Mouse (Mus musculus): ENCODE data around the gene Gm20388. TPM values are rescaled to one million over a fixed set of nuclear protein-coding genes. Genes with fewer than 3 reads are reported as not detected.

Gm20388 gene
- polyA plus RNA-seq, 1 experiment from 2014 or later, result not detected

- Histone ChIP-seq H3K9ac (peak overlapping the region; percentile 54), H3K27ac (peak overlapping the region; percentile 79), H3K9me3 (replicated peaks) (no peaks in the 10 kb centered on the region), H3K4me2 (peak overlapping the region; percentile 36), H3K4me1 (replicated peaks) (peaks cover 82% of the 10 kb centered on the region), H3K36me3 (no peaks in the 10 kb centered on the region), H3K27me3 (peaks cover 27% of the 10 kb centered on the region), H3K4me3 (replicated peaks) (no peak overlapping the region)
- ATAC-seq (ENCODE audit: low read depth) (peak; percentile 56), DNase-seq (no peak)
- 59% methylated on average over 6 of the region's 6 CpGs for WGBS (ENCODE audit: insufficient replicate concordance)
Observed at GRCm38 (mm10) chr8:120454404-120454803, 543.8 kb downstream of the Gm20388 start.

GRCm38 (mm10) chr8:120460375-120460774 lies 549.7 kb downstream of the Gm20388 start:
- H3K27ac ChIP-seq, result no peak overlapping the region
- ATAC-seq (ENCODE audit: low read depth), result no peak
- H3K4me1 ChIP-seq (replicated peaks), result peaks cover 73% of the 10 kb centered on the region
- 76% methylated on average over 6 of the region's 6 CpGs for WGBS (ENCODE audit: insufficient replicate concordance)
- no peak overlapping the region for H3K4me3 ChIP-seq (replicated peaks)
- no peak for DNase-seq
- H3K4me2 ChIP-seq, result no peak overlapping the region
- no peaks in the 10 kb centered on the region for H3K36me3 ChIP-seq
- H3K9ac ChIP-seq, result no peak overlapping the region
- H3K9me3 ChIP-seq (replicated peaks), result no peaks in the 10 kb centered on the region
- H3K27me3 ChIP-seq, result peaks cover 59% of the 10 kb centered on the region

GRCm38 (mm10) chr8:120462119-120462551 lies 551.5 kb downstream of the Gm20388 start:
- Histone ChIP-seq H3K36me3 (no peaks in the 10 kb centered on the region), H3K9me3 (replicated peaks) (no peaks in the 10 kb centered on the region), H3K9ac (peak overlapping the region; percentile 37; the same call in 1 of the 2 replicates), H3K4me1 (replicated peaks) (peaks cover 69% of the 10 kb centered on the region), H3K4me3 (replicated peaks) (no peak overlapping the region), H3K27me3 (peaks cover 68% of the 10 kb centered on the region), H3K27ac (0 out of 2 replicates have a peak overlapping the region, but pooled peaks have one; percentile 3), H3K4me2 (peak overlapping the region; percentile 40)
- ATAC-seq (ENCODE audit: low read depth), result peak; percentile 39
- WGBS (ENCODE audit: insufficient replicate concordance), result 14% methylated on average over 15 of the region's 15 CpGs
- peak; percentile 57 for DNase-seq

GRCm38 (mm10) chr8:120462611-120463010 lies 552.0 kb downstream of the Gm20388 start:
- no peaks in the 10 kb centered on the region for H3K36me3 ChIP-seq
- H3K4me2 ChIP-seq, result peak overlapping the region; percentile 40; the same call in 1 of the 2 replicates
- 65% methylated on average over 6 of the region's 6 CpGs for WGBS (ENCODE audit: insufficient replicate concordance)
- H3K4me1 ChIP-seq (replicated peaks), result peaks cover 66% of the 10 kb centered on the region
- H3K27ac ChIP-seq, result 0 out of 2 replicates have a peak overlapping the region, but pooled peaks have one; percentile 3
- no peak overlapping the region for H3K4me3 ChIP-seq (replicated peaks)
- ATAC-seq (ENCODE audit: low read depth) (no peak), DNase-seq (no peak)
- H3K27me3 ChIP-seq, result peaks cover 73% of the 10 kb centered on the region
- 0 out of 2 replicates have a peak overlapping the region, but pooled peaks have one; percentile 24 for H3K9ac ChIP-seq
- H3K9me3 ChIP-seq (replicated peaks), result no peaks in the 10 kb centered on the region

- H3K27ac ChIP-seq, result no peak overlapping the region
- peaks cover 74% of the 10 kb centered on the region for H3K27me3 ChIP-seq
- H3K9ac ChIP-seq, result no peak overlapping the region
- no peak overlapping the region for H3K4me3 ChIP-seq (replicated peaks)
- DNase-seq, result no peak
- no peak overlapping the region for H3K4me2 ChIP-seq
- no peak for ATAC-seq (ENCODE audit: low read depth)
- no peaks in the 10 kb centered on the region for H3K36me3 ChIP-seq
- H3K9me3 ChIP-seq (replicated peaks), result no peaks in the 10 kb centered on the region
- 82% methylated on average over 7 of the region's 9 CpGs for WGBS (ENCODE audit: insufficient replicate concordance)
- peaks cover 63% of the 10 kb centered on the region for H3K4me1 ChIP-seq (replicated peaks)
Observed at GRCm38 (mm10) chr8:120463918-120464584, 553.4 kb downstream of the Gm20388 start.

GRCm38 (mm10) chr8:120464585-120464937 lies 553.9 kb downstream of the Gm20388 start:
- WGBS (ENCODE audit: insufficient replicate concordance), result 60% methylated on average over 4 of the region's 4 CpGs
- Histone ChIP-seq H3K9ac (no peak overlapping the region), H3K27ac (no peak overlapping the region)

GRCm38 (mm10) chr8:120465710-120466109 lies 555.1 kb downstream of the Gm20388 start:
- Histone ChIP-seq H3K4me3 (replicated peaks) (no peak overlapping the region), H3K36me3 (no peaks in the 10 kb centered on the region), H3K4me2 (no peak overlapping the region), H3K9ac (no peak overlapping the region), H3K27me3 (peaks cover 60% of the 10 kb centered on the region), H3K4me1 (replicated peaks) (peaks cover 56% of the 10 kb centered on the region), H3K27ac (no peak overlapping the region), H3K9me3 (replicated peaks) (no peaks in the 10 kb centered on the region)
- ATAC-seq (ENCODE audit: low read depth), result no peak
- WGBS (ENCODE audit: insufficient replicate concordance), result 54% methylated on average over 8 of the region's 8 CpGs
- DNase-seq, result no peak

More at GRCm38 (mm10) chr8:120464585-120464937, 553.9 kb downstream of the Gm20388 start:
- no peak overlapping the region for H3K4me3 ChIP-seq (replicated peaks)
- no peaks in the 10 kb centered on the region for H3K36me3 ChIP-seq
- H3K4me1 ChIP-seq (replicated peaks), result peaks cover 61% of the 10 kb centered on the region
- H3K9me3 ChIP-seq (replicated peaks), result no peaks in the 10 kb centered on the region
- peaks cover 72% of the 10 kb centered on the region for H3K27me3 ChIP-seq
- DNase-seq, result no peak
- H3K4me2 ChIP-seq, result no peak overlapping the region
- ATAC-seq (ENCODE audit: low read depth), result no peak

- no peak overlapping the region for H3K4me2 ChIP-seq
- DNase-seq (no peak), ATAC-seq (ENCODE audit: low read depth) (no peak)
- no peaks in the 10 kb centered on the region for H3K36me3 ChIP-seq
- no peaks in the 10 kb centered on the region for H3K9me3 ChIP-seq (replicated peaks)
- H3K9ac ChIP-seq, result no peak overlapping the region
- peaks cover 55% of the 10 kb centered on the region for H3K27me3 ChIP-seq
- H3K4me1 ChIP-seq (replicated peaks), result peaks cover 57% of the 10 kb centered on the region
- no peak overlapping the region for H3K27ac ChIP-seq
- H3K4me3 ChIP-seq (replicated peaks), result no peak overlapping the region
- WGBS (ENCODE audit: insufficient replicate concordance), result 42% methylated on average over 10 of the region's 10 CpGs
Observed at GRCm38 (mm10) chr8:120466266-120466665, 555.6 kb downstream of the Gm20388 start.

GRCm38 (mm10) chr8:120467598-120467997 lies 557.0 kb downstream of the Gm20388 start:
- no peak overlapping the region for H3K4me3 ChIP-seq (replicated peaks)
- peaks cover 57% of the 10 kb centered on the region for H3K4me1 ChIP-seq (replicated peaks)

GRCm38 (mm10) chr8:120470170-120470569 lies 559.5 kb downstream of the Gm20388 start:
- ATAC-seq (ENCODE audit: low read depth) (no peak), DNase-seq (no peak)
- peaks cover 62% of the 10 kb centered on the region for H3K4me1 ChIP-seq (replicated peaks)
- H3K27ac ChIP-seq, result no peak overlapping the region
- no peak overlapping the region for H3K9ac ChIP-seq
- no peaks in the 10 kb centered on the region for H3K9me3 ChIP-seq (replicated peaks)
- no peak overlapping the region for H3K4me2 ChIP-seq
- H3K4me3 ChIP-seq (replicated peaks), result no peak overlapping the region
- H3K36me3 ChIP-seq, result no peaks in the 10 kb centered on the region
- peaks cover 28% of the 10 kb centered on the region for H3K27me3 ChIP-seq
- WGBS (ENCODE audit: insufficient replicate concordance), result 80% methylated on average over 12 of the region's 12 CpGs

More at GRCm38 (mm10) chr8:120467598-120467997, 557.0 kb downstream of the Gm20388 start:
- Histone ChIP-seq H3K36me3 (no peaks in the 10 kb centered on the region), H3K27ac (no peak overlapping the region), H3K27me3 (peaks cover 43% of the 10 kb centered on the region), H3K9ac (no peak overlapping the region), H3K4me2 (no peak overlapping the region), H3K9me3 (replicated peaks) (no peaks in the 10 kb centered on the region)
- DNase-seq (no peak), ATAC-seq (ENCODE audit: low read depth) (no peak)
- 86% methylated on average over 7 of the region's 7 CpGs for WGBS (ENCODE audit: insufficient replicate concordance)

GRCm38 (mm10) chr8:120471166-120471565 lies 560.5 kb downstream of the Gm20388 start:
- WGBS (ENCODE audit: insufficient replicate concordance), result 8% methylated on average over 7 of the region's 7 CpGs
- no peak for ATAC-seq (ENCODE audit: low read depth)
- Histone ChIP-seq H3K9me3 (replicated peaks) (no peaks in the 10 kb centered on the region), H3K4me2 (no peak overlapping the region), H3K27me3 (peaks cover 26% of the 10 kb centered on the region), H3K4me1 (replicated peaks) (peaks cover 63% of the 10 kb centered on the region), H3K9ac (no peak overlapping the region; the same call in 1 of the 2 replicates), H3K4me3 (replicated peaks) (no peak overlapping the region), H3K27ac (no peak overlapping the region), H3K36me3 (no peaks in the 10 kb centered on the region)
- peak; percentile 73 for DNase-seq

GRCm38 (mm10) chr8:120471752-120472151 lies 561.1 kb downstream of the Gm20388 start:
- Histone ChIP-seq H3K4me3 (replicated peaks) (no peak overlapping the region), H3K4me2 (no peak overlapping the region), H3K9ac (no peak overlapping the region), H3K27ac (no peak overlapping the region; the same call in 1 of the 2 replicates), H3K27me3 (peaks cover 21% of the 10 kb centered on the region), H3K9me3 (replicated peaks) (no peaks in the 10 kb centered on the region), H3K36me3 (no peaks in the 10 kb centered on the region), H3K4me1 (replicated peaks) (peaks cover 63% of the 10 kb centered on the region)
- DNase-seq (no peak), ATAC-seq (ENCODE audit: low read depth) (no peak)
- WGBS (ENCODE audit: insufficient replicate concordance), result 44% methylated on average over 2 of the region's 2 CpGs

Measured in liver, embryonic 13.5 days (tissue).